Mouse (Mus musculus): Measurements from ENCODE around the gene Fam243.

The Fam243 gene

DNA sequence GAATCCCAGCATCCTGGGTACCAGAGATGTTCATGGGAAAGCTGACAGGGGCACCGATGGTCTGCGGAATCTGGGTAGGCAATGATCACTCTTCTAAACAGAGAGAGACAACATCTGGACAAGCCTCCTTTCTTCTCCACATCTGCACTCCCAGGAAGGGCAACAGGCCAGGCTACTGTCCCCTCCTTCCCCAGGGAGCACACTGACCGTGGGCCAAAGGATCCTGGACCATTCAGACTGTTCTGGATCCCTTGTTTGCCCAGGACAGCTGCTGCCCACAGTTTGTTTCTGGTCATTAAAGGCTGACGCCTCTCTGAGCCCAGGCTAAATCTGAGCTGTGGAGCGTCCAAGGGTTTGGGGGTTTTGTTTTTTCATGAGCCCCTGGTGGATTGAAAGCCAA lies 38.6 kb downstream of the Fam243 start:
- in situ Hi-C loops (cut with MboI, MseI) = no loop called here

DNA sequence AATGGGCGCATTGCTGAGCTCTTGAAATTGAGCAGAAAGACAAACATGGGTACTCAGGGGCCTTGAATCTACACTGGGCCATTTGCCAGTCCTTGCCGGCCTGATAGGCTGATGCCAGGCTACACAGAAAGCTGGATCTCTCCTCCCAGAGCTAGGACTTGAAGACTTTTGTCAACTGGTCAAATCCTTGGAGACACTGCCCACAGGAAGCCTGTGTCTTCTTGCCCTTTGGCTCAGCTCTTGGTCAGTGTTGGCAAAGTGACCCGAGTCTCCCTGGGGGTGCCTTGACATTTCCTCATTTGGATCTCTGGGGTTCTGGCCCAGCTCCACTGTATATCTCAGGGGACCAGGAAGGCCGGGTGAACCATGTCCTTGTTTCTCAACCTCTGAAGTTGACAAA lies 45.7 kb downstream of the Fam243 start:
- in situ Hi-C loops (cut with MboI, MseI) = no loop called here

DNA sequence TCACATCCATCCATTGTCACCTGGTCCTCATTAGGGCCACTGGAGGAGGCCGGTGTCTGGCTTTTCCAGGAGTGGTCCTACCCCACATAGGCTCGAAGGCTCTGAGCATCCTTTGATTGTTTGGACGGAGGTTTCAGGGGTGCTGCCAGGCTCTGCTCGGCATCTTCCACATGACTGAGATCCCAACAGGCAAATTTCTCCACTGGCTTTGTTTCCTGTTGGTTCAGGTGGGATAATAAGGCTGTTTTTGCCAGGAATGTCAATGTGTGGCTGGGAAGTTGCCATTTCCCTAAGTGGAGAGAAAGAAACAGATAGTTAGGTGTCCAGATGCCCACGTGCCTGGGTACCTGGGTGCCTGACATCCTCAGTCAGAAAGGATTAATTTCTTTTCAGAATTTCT lies 46.7 kb downstream of the Fam243 start:
- in situ Hi-C loops (cut with MboI, MseI) = no loop called here

Measured in T-helper 1 cell (primary cell).